ENCODE assay signal across 11 mouse cellular contexts in the genomic region with DNA sequence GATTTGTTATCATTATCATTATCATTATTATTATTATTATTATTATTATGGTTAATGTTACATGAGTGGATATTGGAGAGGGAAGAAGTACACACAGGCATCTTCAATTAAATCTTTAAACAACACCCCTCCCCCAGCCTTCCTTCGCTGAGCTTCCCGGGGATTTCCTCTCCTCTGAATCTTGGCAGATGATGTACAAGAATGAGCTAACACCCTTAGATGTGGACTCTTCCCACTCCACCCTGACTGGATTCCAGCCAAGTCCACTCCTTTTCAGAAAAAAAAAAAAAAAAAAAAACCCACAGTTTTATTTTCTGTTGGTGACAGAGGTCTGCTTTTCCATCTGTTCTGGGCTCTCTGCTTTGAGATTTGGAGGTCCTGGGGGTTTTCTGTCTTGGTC. TPM values are rescaled to one million over a fixed set of nuclear protein-coding genes. Genes with fewer than 3 reads are reported as not detected.
A peak's percentile ranks its signal among the peaks of the same experiment; 100 is the strongest.
DNase-seq lines count a peak whose midpoint lies in the region; ATAC-seq and TF ChIP-seq lines count a peak whose summit lies in the region.
"Had no signal": no experiment of that assay in that cellular context is flagged by ENCODE, and none has a peak within 500 bp of the region (broad histone marks: within the 10 kb centered on the region; RNA-seq: fewer than 3 reads in every experiment).

No protein-coding gene starts in this region.

- H3K27me3 ChIP-seq in hindbrain, postnatal 0 days (ENCODE audit: insufficient read depth, low read length): no peaks in the 10 kb centered on the region
- no peaks in the 10 kb centered on the region for H3K27me3 ChIP-seq in hindbrain, embryonic 10.5 days (ENCODE audit: insufficient read depth, poor library complexity, severe bottlenecking)

- 54% methylated on average over 2 of the region's 2 CpGs for WGBS in hindbrain, postnatal 0 days
- 76% methylated on average over 2 of the region's 2 CpGs for WGBS in hindbrain, embryonic 10.5 days

- H3K4me1 ChIP-seq in hindbrain, postnatal 0 days (ENCODE audit: insufficient read depth, low read length): no peaks in the 10 kb centered on the region
- H3K4me1 ChIP-seq in hindbrain, embryonic 10.5 days (replicated peaks): no peaks in the 10 kb centered on the region

- no peak overlapping the region for H3K4me2 ChIP-seq in hindbrain, postnatal 0 days (ENCODE audit: low read depth, low read length)

- H3K36me3 ChIP-seq in hindbrain, postnatal 0 days (ENCODE audit: insufficient read depth, low read length): no peaks in the 10 kb centered on the region
- H3K36me3 ChIP-seq in hindbrain, embryonic 10.5 days: no peaks in the 10 kb centered on the region

- TF ChIP-seq CTCF in hindbrain, postnatal 0 days (IDR thresholded peaks at IDR 0.05; ENCODE audit: low read depth): no peak

- H3K9me3 ChIP-seq in hindbrain, postnatal 0 days (ENCODE audit: low read length): no peaks in the 10 kb centered on the region
- H3K9me3 ChIP-seq in hindbrain, embryonic 10.5 days: no peaks in the 10 kb centered on the region

- H3K4me3 ChIP-seq in hindbrain, postnatal 0 days (ENCODE audit: low read length): no peak overlapping the region
- no peak overlapping the region for H3K4me3 ChIP-seq in hindbrain, embryonic 10.5 days

- H3K27ac ChIP-seq in hindbrain, postnatal 0 days: no peak overlapping the region
- no peak overlapping the region for H3K27ac ChIP-seq in hindbrain, embryonic 10.5 days

- DNase-seq in hindbrain, postnatal 0 days (ENCODE audit: low spot score): peak; percentile 47
- no peak for DNase-seq in hindbrain, embryonic 10.5 days (ENCODE audit: low spot score)
- peak; percentile 25 for DNase-seq in gastrocnemius, postnatal 10 days
- DNase-seq in kidney, adult 11 months: peak; percentile 44
- DNase-seq in lung, postnatal 10 days: peak; percentile 83
- no peak for DNase-seq in thymus, postnatal 14 days
- no peak for DNase-seq in c-Kit-positive CD71-positive TER-119-positive erythroid progenitor cells, embryonic 14.5 days (ENCODE audit: low spot score)
- DNase-seq in spleen, adult 18-20 months: no peak
- DNase-seq: cerebellum, adult 11 months; thymus, postnatal 4 days had no signal

- no peak overlapping the region for H3K9ac ChIP-seq in hindbrain, postnatal 0 days (replicated peaks; ENCODE audit: low read length)

- no peak for ATAC-seq in hindbrain, postnatal 0 days

RNA-seq across cellular contexts. Expression of gene Abi3bp, which starts 23.8 kb away (rescaled TPM):
- 0.16 and 0.25 TPM in 2 replicates for total RNA-seq in hindbrain, postnatal 0 days (2014; rRNA removed)
- polyA plus RNA-seq in hindbrain, postnatal 0 days (2015; fragmentation: Nextera tagmentation; extraction: Ambion mirVana): 1.00 and 1.0 TPM in 2 replicates
- 0.15 and 0.37 TPM in 2 replicates for polyA plus RNA-seq in hindbrain, embryonic 10.5 days (2016; fragmentation: Nextera tagmentation; extraction: Ambion mirVana)
- total RNA-seq in gastrocnemius, postnatal 10 days (2021): 10 to 100 TPM; 54.4 to 64.8 TPM
- total RNA-seq: MEL had no signal

Comparison
In these comparisons a context has a peak if more than half of its experiments do, and no peak if none do; other contexts are left out.
1. DNase-seq: peak in hindbrain, postnatal 0 days (single experiment), gastrocnemius, postnatal 10 days (single experiment), kidney, adult 11 months (single experiment) and lung, postnatal 10 days (single experiment); none in hindbrain, embryonic 10.5 days (single experiment), thymus, postnatal 14 days (single experiment), c-Kit-positive CD71-positive TER-119-positive erythroid progenitor cells, embryonic 14.5 days (single experiment) and spleen, adult 18-20 months (0 of 2).
2. RNA of gene Abi3bp, which starts 23.8 kb away (total RNA-seq): 54.4 to 64.8 TPM in gastrocnemius, postnatal 10 days; 0.16 to 0.25 TPM in hindbrain, postnatal 0 days; every median in the first group is over 10 times any median in the second.